Mouse (Mus musculus) kidney, embryonic 14.5 days (tissue): ENCODE measurements around the gene Rap1gds1. TPM values are rescaled to one million over a fixed set of nuclear protein-coding genes. Genes with fewer than 3 reads are reported as not detected.

Source experiments
- ATAC-seq: fragments of 200-750 bp; cut with Nextera tagmentation; 2 replicates; pipeline ENCODE4 v1.8.0; 2017; ENCODE audit warnings: moderate number of reproducible peaks, mild to moderate bottlenecking, moderate TSS enrichment, moderate library complexity; ENCODE audit not compliant: low FRiP score, low TSS enrichment
- H3K27ac ChIP-seq: fragments of 300-500 bp; sonication (generic); 2 replicates; pipeline ENCODE4 v1.5.1; 2014; ENCODE audit warnings: low read depth, mild to moderate bottlenecking, low read length, moderate library complexity, mixed read lengths
- H3K27me3 ChIP-seq: fragments of 300-500 bp; sonication (generic); 2 replicates; pipeline ENCODE4 v1.6.1; 2014; ENCODE audit warnings: mild to moderate bottlenecking, low read length; ENCODE audit not compliant: control insufficient read depth, insufficient read depth
- H3K36me3 ChIP-seq: fragments of 300-500 bp; sonication (generic); 2 replicates; pipeline ENCODE4 v1.6.1; 2014; ENCODE audit warnings: low read length, mixed read lengths; ENCODE audit not compliant: control insufficient read depth, insufficient read depth
- H3K4me1 ChIP-seq: fragments of 300-500 bp; sonication (generic); 2 replicates; pipeline ENCODE4 v1.6.1; 2014; ENCODE audit warnings: low read length, mixed read lengths; ENCODE audit not compliant: control insufficient read depth, insufficient read depth
- H3K4me2 ChIP-seq: fragments of 300-500 bp; sonication (generic); replicated peaks from 2 replicates; pipeline ENCODE4 v1.6.1; 2014; ENCODE audit warnings: low read depth, mild to moderate bottlenecking, low read length
- H3K4me3 ChIP-seq: fragments of 300-500 bp; sonication (generic); 2 replicates; pipeline ENCODE4 v1.5.1; 2014; ENCODE audit warnings: mild to moderate bottlenecking, low read length
- H3K9ac ChIP-seq: fragments of 300-500 bp; sonication (generic); 2 replicates; pipeline ENCODE4 v1.6.1; 2014; ENCODE audit warnings: low read depth, mild to moderate bottlenecking, low read length, moderate library complexity
- H3K9me3 ChIP-seq: fragments of 300-500 bp; sonication (generic); 2 replicates; pipeline ENCODE4 v1.6.1; 2016; ENCODE audit warnings: low read length; ENCODE audit not compliant: control insufficient read depth
- WGBS: fragments of 180-500 bp; shearing (Covaris S2); extraction: QIAGEN DNeasy Blood & Tissue Kit; methylation state at CpG from one replicate; pipeline ENCODE4 v1.1.7; 2014; 5-methylcytosine and 5-hydroxymethylcytosine counted together
- polyA plus RNA-seq: library from polyadenylated mRNA; unstranded; fragments of >200 nt; fragmentation: Nextera tagmentation; extraction: Ambion mirVana; gene quantifications from 2 replicates; pipeline ENCODE4 v1.2.1, GENCODE M21; 2014

The Rap1gds1 gene
- polyA plus RNA-seq, 1 experiment from 2014 or later: 62.3 TPM

- Histone ChIP-seq H3K4me1 (no peaks in the 10 kb centered on the region), H3K9ac (no peak overlapping the region), H3K9me3 (no peaks in the 10 kb centered on the region), H3K36me3 (no peaks in the 10 kb centered on the region), H3K4me2 (no peak overlapping the region), H3K27me3 (no peaks in the 10 kb centered on the region), H3K27ac (no peak overlapping the region), H3K4me3 (no peak overlapping the region)
- ATAC-seq: no peak
- WGBS: 75% methylated on average over 6 of the region's 6 CpGs
Observed at GRCm38 (mm10) chr3:139033179-139033578, 41.8 kb downstream of the Rap1gds1 start.

- WGBS: 95% methylated on average over 4 of the region's 4 CpGs
- H3K9me3 ChIP-seq: no peaks in the 10 kb centered on the region
Observed at GRCm38 (mm10) chr3:139030644-139031227, 44.3 kb downstream of the Rap1gds1 start.

GRCm38 (mm10) chr3:139025077-139025476 lies 49.9 kb downstream of the Rap1gds1 start:
- Histone ChIP-seq H3K36me3 (no peaks in the 10 kb centered on the region), H3K27me3 (no peaks in the 10 kb centered on the region), H3K4me2 (no peak overlapping the region), H3K4me3 (no peak overlapping the region), H3K27ac (no peak overlapping the region), H3K9ac (no peak overlapping the region), H3K4me1 (no peaks in the 10 kb centered on the region), H3K9me3 (no peaks in the 10 kb centered on the region)
- ATAC-seq: no peak
- WGBS: 81% methylated on average over 5 of the region's 5 CpGs

More at GRCm38 (mm10) chr3:139030644-139031227, 44.3 kb downstream of the Rap1gds1 start:
- H3K9ac ChIP-seq: no peak overlapping the region
- ATAC-seq: no peak
- H3K4me2 ChIP-seq: no peak overlapping the region
- H3K4me1 ChIP-seq: no peaks in the 10 kb centered on the region
- H3K27me3 ChIP-seq: no peaks in the 10 kb centered on the region
- no peaks in the 10 kb centered on the region for H3K36me3 ChIP-seq
- H3K27ac ChIP-seq: no peak overlapping the region
- H3K4me3 ChIP-seq: no peak overlapping the region

- Histone ChIP-seq H3K4me2 (no peak overlapping the region), H3K9ac (no peak overlapping the region), H3K4me1 (no peaks in the 10 kb centered on the region), H3K27ac (no peak overlapping the region), H3K27me3 (no peaks in the 10 kb centered on the region), H3K9me3 (no peaks in the 10 kb centered on the region), H3K36me3 (0 out of 2 replicates have a peak, but pooled peaks cover 4% of the 10 kb centered on the region), H3K4me3 (no peak overlapping the region)
- ATAC-seq: no peak
- WGBS: 81% methylated on average over 8 of the region's 8 CpGs
Observed at GRCm38 (mm10) chr3:139023585-139023984, 51.4 kb downstream of the Rap1gds1 start.

GRCm38 (mm10) chr3:139012352-139012751 lies 62.6 kb downstream of the Rap1gds1 start:
- no peaks in the 10 kb centered on the region for H3K9me3 ChIP-seq
- no peak overlapping the region for H3K4me3 ChIP-seq
- peaks cover 5% of the 10 kb centered on the region; the same call in 1 of the 2 replicates for H3K36me3 ChIP-seq
- H3K27me3 ChIP-seq: no peaks in the 10 kb centered on the region
- WGBS: 91% methylated on average over 9 of the region's 9 CpGs
- no peak overlapping the region for H3K27ac ChIP-seq
- no peak for ATAC-seq
- no peak overlapping the region for H3K9ac ChIP-seq
- no peaks in the 10 kb centered on the region for H3K4me1 ChIP-seq
- H3K4me2 ChIP-seq: no peak overlapping the region

GRCm38 (mm10) chr3:139005669-139006068 lies 69.3 kb downstream of the Rap1gds1 start:
- H3K27ac ChIP-seq: no peak overlapping the region
- no peak overlapping the region for H3K4me2 ChIP-seq
- H3K9ac ChIP-seq: no peak overlapping the region
- H3K4me1 ChIP-seq: no peaks in the 10 kb centered on the region
- no peaks in the 10 kb centered on the region; the same call in 1 of the 2 replicates for H3K36me3 ChIP-seq
- H3K9me3 ChIP-seq: no peaks in the 10 kb centered on the region
- no peak for ATAC-seq
- no peaks in the 10 kb centered on the region for H3K27me3 ChIP-seq
- H3K4me3 ChIP-seq: no peak overlapping the region

- Histone ChIP-seq H3K4me2 (no peak overlapping the region), H3K4me1 (no peaks in the 10 kb centered on the region), H3K36me3 (no peaks in the 10 kb centered on the region; the same call in 1 of the 2 replicates), H3K9ac (no peak overlapping the region), H3K9me3 (no peaks in the 10 kb centered on the region), H3K27me3 (no peaks in the 10 kb centered on the region), H3K4me3 (no peak overlapping the region), H3K27ac (no peak overlapping the region)
- no peak for ATAC-seq
- 80% methylated on average over 6 of the region's 6 CpGs for WGBS
Observed at GRCm38 (mm10) chr3:139002774-139003173, 72.2 kb downstream of the Rap1gds1 start.

GRCm38 (mm10) chr3:139000071-139000867 lies 74.7 kb downstream of the Rap1gds1 start:
- Histone ChIP-seq H3K4me1 (no peaks in the 10 kb centered on the region), H3K27ac (no peak overlapping the region), H3K9ac (no peak overlapping the region), H3K27me3 (no peaks in the 10 kb centered on the region), H3K36me3 (peaks cover 5% of the 10 kb centered on the region; the same call in 1 of the 2 replicates), H3K4me3 (no peak overlapping the region), H3K9me3 (no peaks in the 10 kb centered on the region), H3K4me2 (no peak overlapping the region)
- WGBS: 88% methylated on average over 9 of the region's 9 CpGs
- ATAC-seq: no peak

- H3K4me1 ChIP-seq: no peaks in the 10 kb centered on the region
- H3K9me3 ChIP-seq: no peaks in the 10 kb centered on the region
- no peak overlapping the region for H3K27ac ChIP-seq
- WGBS: 81% methylated on average over 5 of the region's 5 CpGs
- no peak overlapping the region for H3K4me3 ChIP-seq
- ATAC-seq: no peak
- no peak overlapping the region for H3K4me2 ChIP-seq
- H3K27me3 ChIP-seq: no peaks in the 10 kb centered on the region
- H3K9ac ChIP-seq: no peak overlapping the region
- peaks cover 5% of the 10 kb centered on the region; the same call in 1 of the 2 replicates for H3K36me3 ChIP-seq
Observed at GRCm38 (mm10) chr3:138993473-138993872, 81.5 kb downstream of the Rap1gds1 start.
